Mouse (Mus musculus) kidney, embryonic 16.5 days (tissue): ENCODE results near the gene Ppp1r1c. TPM values are rescaled to one million over a fixed set of nuclear protein-coding genes. Genes with fewer than 3 reads are reported as not detected.
A peak's percentile ranks its signal among the peaks of the same experiment; 100 is the strongest.
"Not testable (repeated sequence)": the region's sequence is repeated elsewhere in the genome, so short reads cannot be mapped to it uniquely, and the experiment has no call there.

ENCODE experiments used
- ATAC-seq: fragments of 200-750 bp; cut with Nextera tagmentation; 2 replicates; pipeline ENCODE4 v1.8.0; 2017; ENCODE audit warnings: moderate TSS enrichment; ENCODE audit not compliant: low FRiP score, low TSS enrichment
- H3K27ac ChIP-seq: fragments of 300-500 bp; sonication (generic); 2 replicates; pipeline ENCODE4 v1.5.1; 2014; ENCODE audit warnings: low read length
- H3K27me3 ChIP-seq: fragments of 300-500 bp; sonication (generic); 2 replicates; pipeline ENCODE4 v1.6.1; 2014; ENCODE audit warnings: low read length, control low read depth, mixed read lengths; ENCODE audit not compliant: insufficient read depth
- H3K36me3 ChIP-seq: fragments of 300-500 bp; sonication (generic); 2 replicates; pipeline ENCODE4 v1.6.1; 2014; ENCODE audit warnings: low read length, control low read depth, mixed read lengths; ENCODE audit not compliant: insufficient read depth
- H3K4me1 ChIP-seq: fragments of 300-500 bp; sonication (generic); 2 replicates; pipeline ENCODE4 v1.6.1; 2014; ENCODE audit warnings: low read length, control low read depth, mixed read lengths; ENCODE audit not compliant: insufficient read depth
- H3K4me2 ChIP-seq: fragments of 300-500 bp; sonication (generic); replicated peaks from 2 replicates; pipeline ENCODE4 v1.6.1; 2014; ENCODE audit warnings: low read depth, low read length
- H3K4me3 ChIP-seq: fragments of 300-500 bp; sonication (generic); 2 replicates; pipeline ENCODE4 v1.5.1; 2014; ENCODE audit warnings: mild to moderate bottlenecking, low read length
- H3K9ac ChIP-seq: fragments of 300-500 bp; sonication (generic); replicated peaks from 2 replicates; pipeline ENCODE4 v1.6.1; 2014; ENCODE audit warnings: low read length
- H3K9me3 ChIP-seq: fragments of 300-500 bp; sonication (generic); 2 replicates; pipeline ENCODE4 v1.6.1; 2016; ENCODE audit warnings: low read length, control low read depth
- WGBS: fragments of 180-500 bp; shearing (Covaris S2); extraction: QIAGEN DNeasy Blood & Tissue Kit; methylation state at CpG from one replicate; pipeline ENCODE4 v1.1.7; 2014; 5-methylcytosine and 5-hydroxymethylcytosine counted together
- polyA plus RNA-seq: library from polyadenylated mRNA; unstranded; fragments of >200 nt; fragmentation: Nextera tagmentation; extraction: Ambion mirVana; gene quantifications from 2 replicates; pipeline ENCODE4 v1.2.1, GENCODE M21; 2015

The Ppp1r1c gene
- polyA plus RNA-seq, 1 experiment from 2014 or later: not detected

DNA sequence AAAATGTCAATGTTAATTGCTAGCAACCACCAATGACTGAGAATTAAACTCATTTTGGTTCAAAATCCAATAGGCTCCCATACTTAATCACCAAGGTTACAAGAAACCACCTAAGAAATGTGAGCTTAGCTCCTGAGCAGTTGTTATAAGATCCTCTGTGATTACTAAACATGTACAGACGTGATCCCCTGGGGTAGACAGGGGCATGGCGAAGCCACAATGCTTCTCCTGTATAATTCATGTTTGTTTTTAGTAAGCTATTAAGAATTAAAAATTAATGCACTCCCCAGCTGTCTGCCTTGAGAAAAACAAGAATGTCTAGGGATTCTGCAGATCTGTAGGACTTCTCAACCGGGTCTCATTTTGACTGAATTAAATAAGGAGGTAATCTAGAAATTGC lies 112.0 kb downstream of the Ppp1r1c start:
- no peaks in the 10 kb centered on the region for H3K9me3 ChIP-seq
- no peak overlapping the region for H3K9ac ChIP-seq
- no peaks in the 10 kb centered on the region for H3K36me3 ChIP-seq
- peaks cover 11% of the 10 kb centered on the region for H3K4me1 ChIP-seq
- H3K4me3 ChIP-seq: no peak overlapping the region
- 74% methylated on average over 3 of the region's 3 CpGs for WGBS
- ATAC-seq: no peak
- H3K4me2 ChIP-seq: no peak overlapping the region
- no peak overlapping the region for H3K27ac ChIP-seq
- H3K27me3 ChIP-seq: no peaks in the 10 kb centered on the region

DNA sequence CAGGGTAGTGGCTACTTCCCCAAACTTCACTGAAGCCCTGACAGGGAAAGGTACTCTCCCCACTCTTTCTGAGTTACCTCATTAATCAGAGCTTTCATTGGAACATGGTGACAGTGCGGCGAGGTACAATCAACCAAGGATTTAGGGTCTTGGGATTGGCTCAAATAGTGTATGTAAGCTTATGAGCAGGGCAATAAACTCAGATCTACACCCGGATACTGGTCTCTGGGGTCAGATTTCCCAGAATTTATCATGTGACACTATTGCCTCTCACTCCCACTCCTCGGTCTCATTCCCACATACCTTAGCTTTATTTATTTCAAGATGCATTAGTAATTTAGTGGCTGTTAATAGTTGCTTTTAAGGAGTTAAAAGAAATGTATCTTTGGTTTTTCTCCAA lies 118.3 kb downstream of the Ppp1r1c start:
- Histone ChIP-seq H3K9me3 (no peaks in the 10 kb centered on the region), H3K36me3 (no peaks in the 10 kb centered on the region), H3K4me2 (no peak overlapping the region), H3K27ac (no peak overlapping the region), H3K4me3 (no peak overlapping the region), H3K9ac (no peak overlapping the region), H3K4me1 (no peaks in the 10 kb centered on the region), H3K27me3 (no peaks in the 10 kb centered on the region)
- 28% methylated on average over 4 of the region's 4 CpGs for WGBS
- peak; percentile 42; the same call in 1 of the 2 replicates for ATAC-seq

DNA sequence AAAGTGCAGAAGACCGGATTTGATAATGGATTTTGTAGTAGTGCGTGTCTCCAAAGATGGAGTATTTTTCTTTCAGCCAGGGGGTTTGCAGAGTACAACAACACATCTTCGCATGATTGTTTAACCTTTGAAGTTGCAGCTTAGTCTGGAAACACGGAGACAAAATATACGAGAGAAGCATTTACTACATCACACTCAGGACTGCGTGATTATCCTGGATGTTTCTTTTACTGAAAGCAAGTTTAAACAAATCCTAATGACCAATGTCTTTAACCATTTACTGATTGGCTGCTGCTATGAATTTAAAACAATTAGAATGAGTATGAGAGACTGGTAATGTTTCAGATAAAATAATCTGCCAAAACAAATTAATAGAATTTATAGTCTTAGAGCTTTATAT lies 131.5 kb downstream of the Ppp1r1c start:
- no peaks in the 10 kb centered on the region for H3K4me1 ChIP-seq
- no peaks in the 10 kb centered on the region for H3K36me3 ChIP-seq
- H3K4me2 ChIP-seq: no peak overlapping the region
- ATAC-seq: no peak
- H3K9me3 ChIP-seq: no peaks in the 10 kb centered on the region
- no peaks in the 10 kb centered on the region for H3K27me3 ChIP-seq
- 61% methylated on average over 6 of the region's 6 CpGs for WGBS
- H3K27ac ChIP-seq: no peak overlapping the region
- H3K9ac ChIP-seq: no peak overlapping the region
- no peak overlapping the region for H3K4me3 ChIP-seq

DNA sequence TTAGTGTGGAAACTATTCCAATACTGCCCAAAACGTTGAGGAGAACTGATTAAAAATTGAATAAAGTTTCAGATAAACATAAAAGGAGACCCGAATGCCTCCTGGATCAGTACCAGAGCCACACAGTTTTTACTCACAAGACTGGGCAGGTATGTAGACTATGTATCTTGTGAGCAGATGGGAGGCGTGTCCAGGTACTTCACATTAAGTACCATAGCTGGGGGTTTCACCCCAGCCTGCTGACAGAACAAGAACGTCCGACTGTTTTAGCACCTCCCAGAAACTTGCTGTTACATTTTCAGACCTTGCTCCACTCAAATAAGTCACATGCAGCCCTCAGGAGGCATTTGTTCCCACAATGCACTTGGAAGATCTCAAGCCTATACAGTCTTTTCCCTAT lies 131.9 kb downstream of the Ppp1r1c start:
- WGBS: 66% methylated on average over 5 of the region's 5 CpGs
- H3K4me3 ChIP-seq: no peak overlapping the region
- H3K4me1 ChIP-seq: no peaks in the 10 kb centered on the region
- H3K9ac ChIP-seq: no peak overlapping the region
- no peaks in the 10 kb centered on the region for H3K36me3 ChIP-seq
- H3K27me3 ChIP-seq: no peaks in the 10 kb centered on the region
- no peak for ATAC-seq
- no peak overlapping the region for H3K27ac ChIP-seq
- no peaks in the 10 kb centered on the region for H3K9me3 ChIP-seq
- no peak overlapping the region for H3K4me2 ChIP-seq

DNA sequence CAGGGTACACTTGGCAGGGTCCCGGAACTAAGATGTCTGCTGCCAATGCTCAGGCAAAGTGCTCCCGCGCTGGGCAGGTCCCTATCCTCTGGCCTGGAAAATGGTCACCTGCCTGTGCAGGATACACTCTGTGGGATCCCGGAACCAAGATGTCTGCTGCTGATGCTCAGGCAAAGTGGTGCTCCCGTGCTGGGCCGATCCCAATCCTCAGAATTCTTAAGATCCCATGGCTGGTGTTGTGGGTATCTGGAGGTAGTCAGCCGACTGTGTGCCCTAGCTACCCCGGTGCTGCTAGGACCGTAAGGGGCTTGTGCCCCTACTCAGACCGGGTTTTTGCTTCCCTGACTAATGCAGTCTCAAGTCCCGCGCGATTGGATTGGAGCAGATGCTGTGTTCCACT lies 139.8 kb downstream of the Ppp1r1c start:
- H3K27ac ChIP-seq, H3K36me3 ChIP-seq, H3K4me3 ChIP-seq, ATAC-seq, H3K9ac ChIP-seq, H3K9me3 ChIP-seq, H3K27me3 ChIP-seq, H3K4me2 ChIP-seq, H3K4me1 ChIP-seq: not testable (repeated sequence)
- 89% methylated on average over 13 of the region's 13 CpGs for WGBS

DNA sequence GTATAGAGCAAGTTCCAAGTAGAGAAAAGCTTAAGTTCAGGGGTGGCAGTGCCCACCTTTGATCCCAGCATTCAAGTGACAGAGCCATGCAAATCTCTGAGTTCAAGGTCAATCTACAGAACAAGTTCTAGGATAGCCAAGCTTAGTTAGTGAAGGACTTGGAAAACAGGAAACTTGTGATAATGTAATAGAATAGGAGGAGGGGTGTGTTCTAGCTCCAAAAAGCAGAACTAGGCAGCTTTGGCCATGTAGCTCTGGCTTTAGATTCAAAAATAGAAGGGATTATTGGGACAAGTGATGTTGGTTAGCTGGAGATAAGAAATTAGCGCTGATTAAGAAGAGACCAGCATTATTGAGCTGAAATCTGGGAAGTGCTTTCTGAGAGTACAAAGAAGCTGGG lies 149.3 kb downstream of the Ppp1r1c start:
- Histone ChIP-seq H3K4me3 (no peak overlapping the region), H3K9ac (no peak overlapping the region), H3K36me3 (no peaks in the 10 kb centered on the region), H3K27ac (no peak overlapping the region), H3K9me3 (no peaks in the 10 kb centered on the region), H3K27me3 (no peaks in the 10 kb centered on the region), H3K4me1 (no peaks in the 10 kb centered on the region), H3K4me2 (no peak overlapping the region)
- ATAC-seq: no peak
- WGBS: 97% methylated on average over 1 of the region's 1 CpGs

DNA sequence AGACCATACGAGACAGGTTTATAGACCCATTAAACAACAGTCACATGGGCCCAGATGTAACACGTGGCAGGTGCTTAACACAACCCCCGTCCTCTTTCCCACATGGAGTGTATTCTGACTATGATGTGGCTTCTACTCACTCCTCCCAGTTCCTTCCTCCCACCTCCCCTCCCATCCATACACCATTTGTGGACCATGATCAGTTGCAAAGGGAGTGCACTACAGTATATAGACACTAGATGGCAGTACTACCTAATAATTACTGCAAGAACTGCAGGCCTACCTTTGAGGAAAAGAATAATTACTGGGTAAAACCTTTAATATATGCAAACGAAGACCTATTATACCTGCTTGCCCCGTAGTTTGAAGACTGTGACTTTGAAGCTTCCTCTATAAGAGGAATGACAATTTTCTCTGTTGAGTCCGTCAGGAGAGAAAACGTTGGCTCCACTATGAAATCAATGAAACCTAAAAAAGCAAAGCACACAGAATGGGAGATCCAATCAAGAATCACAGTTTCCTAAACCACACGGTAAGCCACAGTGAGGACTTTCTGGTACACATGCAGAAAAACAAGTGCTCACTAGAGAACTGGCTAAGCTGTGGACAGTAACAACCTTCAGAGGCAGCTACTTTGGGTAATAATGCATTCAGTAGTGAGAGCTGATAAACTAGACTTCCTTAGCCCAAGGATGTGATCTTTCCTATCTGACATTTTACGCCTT lies 157.9 kb downstream of the Ppp1r1c start:
- Histone ChIP-seq H3K9ac (no peak overlapping the region), H3K4me2 (no peak overlapping the region)

More for the DNA sequence above, 157.9 kb downstream of the Ppp1r1c start:
- peak; percentile 61; the same call in 1 of the 2 replicates for ATAC-seq
- Histone ChIP-seq H3K9me3 (no peaks in the 10 kb centered on the region), H3K27ac (no peak overlapping the region), H3K36me3 (no peaks in the 10 kb centered on the region), H3K27me3 (no peaks in the 10 kb centered on the region), H3K4me1 (no peaks in the 10 kb centered on the region), H3K4me3 (no peak overlapping the region)
- WGBS: 44% methylated on average over 9 of the region's 9 CpGs

Other genes with a start within 250 kb of the Ppp1r1c start
- gene Itprid2, start 72.4 kb upstream of the Ppp1r1c start, polyA plus RNA-seq: 22.5 and 22.6 TPM in 2 replicates